Mouse (Mus musculus) neural tube, embryonic 10.5 days (tissue): ENCODE data around the gene Tbx6.
A peak's percentile ranks its signal among the peaks of the same experiment; 100 is the strongest.

ENCODE experiments used
- DNase-seq: peaks from one replicate; pipeline ENCODE4 v3.0.0-alpha.2; 2017; ENCODE audit warnings: low spot score; ENCODE audit errors: extremely low spot score

Gene Tbx6

DNA sequence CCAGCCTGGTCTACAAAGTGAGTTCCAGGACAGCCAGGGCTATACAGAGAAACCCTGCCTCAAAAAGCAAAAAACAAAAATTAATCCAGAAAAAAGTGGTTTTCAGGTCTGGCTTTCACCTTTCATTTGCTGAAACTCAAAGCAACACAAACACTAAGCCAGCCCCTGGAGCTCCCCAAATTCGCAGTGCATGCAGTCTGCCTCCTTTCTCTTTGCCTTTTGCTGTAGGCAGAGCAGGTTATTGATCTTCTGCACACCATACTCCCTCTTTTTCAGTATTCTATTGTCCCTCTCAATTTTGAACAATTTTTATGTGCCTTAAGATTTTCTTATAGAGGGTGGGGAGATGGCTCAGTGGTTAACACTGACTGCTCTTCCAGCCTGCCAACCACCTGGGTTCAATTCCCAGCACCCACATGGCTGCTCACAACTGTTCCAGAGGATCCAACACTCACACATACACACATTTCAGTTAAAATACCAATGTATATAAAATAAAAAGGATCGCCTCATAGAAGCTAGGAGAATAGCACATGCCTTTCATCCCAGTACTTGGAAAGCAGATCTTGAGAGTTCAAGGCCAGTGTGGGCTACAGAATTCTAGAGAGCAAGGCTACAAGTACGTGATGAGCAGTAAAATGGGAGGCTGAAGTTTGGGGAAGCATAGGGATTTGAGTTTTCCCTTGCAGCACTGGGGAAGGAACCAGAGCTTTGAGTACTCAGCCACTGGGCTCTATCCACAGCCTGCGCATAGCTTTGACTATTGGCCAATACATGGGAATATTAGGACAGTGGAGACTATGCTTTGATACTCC, 12.4 kb downstream of the Tbx6 start:
- no peak for DNase-seq

DNA sequence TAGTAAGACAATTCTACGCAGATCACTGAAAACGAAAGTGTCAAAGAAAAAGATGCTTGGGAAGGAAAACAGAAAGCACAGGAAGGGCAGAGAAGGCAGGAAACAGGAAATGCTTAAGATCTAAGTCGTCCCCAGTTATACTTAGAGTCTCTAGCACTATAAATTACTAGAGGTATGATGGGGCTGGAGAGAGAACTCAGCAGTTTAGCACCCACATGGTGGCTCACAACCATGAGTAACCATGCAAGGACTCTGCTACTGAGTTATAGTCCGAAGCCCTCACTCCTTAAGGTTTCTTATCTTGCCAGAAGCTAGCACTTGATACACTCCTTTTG, 13.0 kb downstream of the Tbx6 start:
- DNase-seq, result no peak

DNA sequence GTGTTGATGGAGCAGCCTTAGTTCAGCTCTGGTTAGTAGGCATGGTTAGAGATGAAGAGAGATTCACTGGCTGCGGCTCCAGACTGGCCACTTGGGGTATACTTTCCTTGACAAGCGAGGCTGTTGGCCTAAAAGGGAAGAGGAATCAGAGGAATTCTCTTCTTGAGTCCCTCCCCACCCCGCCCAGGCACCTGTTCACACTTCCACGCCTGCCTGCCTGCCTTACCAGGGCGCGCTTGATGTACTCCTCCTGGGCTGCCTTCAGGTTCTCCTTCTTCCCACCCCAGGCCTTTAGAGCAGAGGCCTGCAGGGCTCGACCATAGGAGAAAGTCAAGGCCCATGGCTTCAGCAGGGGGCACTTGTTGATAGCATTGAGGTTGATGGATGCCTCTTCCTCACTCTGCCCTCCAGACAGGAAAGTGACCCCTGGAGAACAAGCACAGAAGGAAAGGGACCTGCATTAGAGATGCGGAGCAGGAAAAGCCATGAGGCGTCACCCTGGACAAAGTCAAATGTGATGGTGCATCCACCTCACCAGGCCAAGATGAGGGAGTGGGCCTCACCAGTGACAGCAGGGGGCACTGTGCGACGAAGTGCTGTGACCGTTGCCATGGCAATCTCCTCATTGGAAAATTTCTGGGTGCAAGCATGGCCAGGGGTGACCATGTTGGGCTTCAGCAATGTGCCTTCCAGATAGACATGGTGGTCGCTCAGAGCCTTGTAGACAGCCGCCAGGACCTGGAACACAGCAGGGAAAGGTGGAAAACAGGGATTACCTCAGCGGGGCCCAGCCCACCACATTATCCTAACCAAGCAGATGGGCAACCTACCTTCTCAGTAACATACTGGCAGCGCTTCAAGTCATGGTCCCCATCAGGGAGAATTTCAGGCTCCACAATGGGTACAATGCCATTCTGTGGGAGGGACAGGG, 14.4 kb downstream of the Tbx6 start:
- DNase-seq, result no peak

DNA sequence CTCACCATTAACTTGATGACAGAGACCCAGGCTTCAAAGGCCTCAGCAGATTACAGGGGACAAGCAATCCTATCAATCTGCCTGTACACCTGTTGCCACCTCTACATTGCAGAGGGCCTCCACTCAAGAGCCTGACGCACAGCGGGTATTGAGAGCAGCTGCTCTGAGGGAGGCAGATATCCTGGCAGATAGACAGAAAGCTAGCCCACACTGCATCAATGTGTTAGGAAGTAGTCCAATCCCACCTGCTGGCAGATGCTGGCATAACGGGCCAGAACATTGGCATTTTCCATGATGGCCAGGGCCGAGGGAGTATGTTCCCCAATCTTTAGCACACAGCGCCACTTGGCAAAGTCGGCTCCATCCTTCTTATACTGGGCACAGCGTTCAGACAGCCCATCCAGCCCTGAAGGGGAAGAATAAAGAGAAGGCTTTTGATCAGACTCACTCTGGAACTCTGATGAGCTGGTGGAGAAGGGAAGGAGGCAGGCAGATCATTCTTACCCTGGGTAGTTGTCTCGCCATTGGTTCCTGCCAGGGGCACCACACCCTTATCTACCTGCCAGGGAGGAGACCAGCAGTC, 15.2 kb downstream of the Tbx6 start:
- DNase-seq, result no peak

DNA sequence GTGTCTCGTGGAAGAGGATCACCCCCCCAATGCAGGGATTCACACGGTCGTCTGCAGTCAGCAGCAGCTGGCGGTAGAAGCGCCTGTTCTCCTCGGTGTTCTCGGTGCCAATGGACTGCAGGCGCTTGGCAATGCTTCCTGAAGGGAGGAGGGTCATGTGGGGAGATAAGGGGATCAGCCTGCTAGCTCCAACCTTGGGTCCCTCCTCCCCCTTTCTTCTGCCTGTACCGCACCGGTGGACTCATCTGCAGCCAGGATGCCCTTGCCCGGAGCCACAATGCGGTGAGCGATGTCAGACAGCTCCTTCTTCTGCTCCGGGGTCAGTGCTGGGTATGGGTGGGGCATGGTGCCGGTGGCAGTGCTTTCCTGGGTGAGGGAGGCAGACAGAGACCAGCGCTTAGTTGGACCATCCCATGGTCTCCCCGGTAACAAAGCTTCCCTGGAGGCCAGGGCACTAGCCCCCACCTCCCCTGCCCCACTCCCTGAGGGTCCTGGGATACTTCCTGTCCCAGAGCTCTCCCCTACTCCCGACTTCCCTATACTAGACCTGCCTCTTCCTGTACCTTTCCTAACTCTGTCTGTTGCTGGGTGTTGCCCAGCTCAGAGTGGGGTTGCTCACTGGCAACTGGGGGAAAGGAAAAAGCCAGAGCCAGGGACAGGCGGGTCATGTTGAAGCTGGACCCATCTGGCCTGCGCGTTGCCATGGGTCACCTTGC, 16.3 kb downstream of the Tbx6 start, which contains the start of gene Fam57b:
Gene Fam57b (plus strand): TSS at position 258 of the 716 bp plus-strand sequence.
- DNase-seq, result no peak

DNA sequence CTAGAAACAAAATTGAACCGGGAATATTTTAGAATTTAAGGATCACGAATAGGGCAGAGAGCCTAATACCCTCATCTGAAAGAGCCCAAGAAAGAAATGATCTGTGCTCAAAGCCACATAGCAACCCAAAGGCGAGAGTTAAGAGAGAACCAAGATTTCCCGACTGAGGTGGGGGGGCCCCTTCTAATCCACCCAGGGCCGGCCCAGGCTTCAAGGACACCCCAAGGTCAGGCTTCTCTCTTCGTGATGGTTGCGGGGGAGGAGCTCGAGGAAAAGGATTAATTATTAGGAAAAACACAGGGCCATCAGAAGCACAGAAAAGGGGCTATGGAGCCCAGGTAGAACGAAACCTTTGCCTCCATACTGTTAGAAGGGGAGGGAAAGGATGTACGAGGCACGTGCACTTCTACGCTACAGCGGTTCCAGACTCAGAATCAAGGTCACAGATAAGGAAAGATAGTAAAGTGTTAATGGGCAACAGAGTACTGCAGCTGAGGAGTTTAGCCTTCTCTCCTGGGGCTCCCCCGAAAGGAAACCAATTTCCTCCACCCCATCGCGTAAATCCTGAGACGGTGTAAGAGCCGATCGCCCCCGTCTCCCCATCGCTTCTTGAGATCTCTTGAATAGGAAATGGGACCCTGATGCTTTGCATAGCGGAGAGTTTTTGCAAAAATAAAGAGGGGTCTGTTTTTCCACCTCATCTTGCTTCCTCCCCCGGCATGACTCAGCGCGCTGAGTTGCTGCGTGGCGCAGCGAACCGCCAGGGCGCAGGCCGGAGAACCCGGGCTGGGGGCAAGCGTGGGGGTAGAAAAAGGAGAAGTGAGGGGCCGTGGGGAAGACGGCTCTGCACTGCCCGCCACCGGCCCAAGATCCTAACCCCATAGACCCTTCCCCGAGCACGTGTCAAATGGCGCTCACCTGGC, 17.1 kb downstream of the Tbx6 start:
- no peak for DNase-seq

DNA sequence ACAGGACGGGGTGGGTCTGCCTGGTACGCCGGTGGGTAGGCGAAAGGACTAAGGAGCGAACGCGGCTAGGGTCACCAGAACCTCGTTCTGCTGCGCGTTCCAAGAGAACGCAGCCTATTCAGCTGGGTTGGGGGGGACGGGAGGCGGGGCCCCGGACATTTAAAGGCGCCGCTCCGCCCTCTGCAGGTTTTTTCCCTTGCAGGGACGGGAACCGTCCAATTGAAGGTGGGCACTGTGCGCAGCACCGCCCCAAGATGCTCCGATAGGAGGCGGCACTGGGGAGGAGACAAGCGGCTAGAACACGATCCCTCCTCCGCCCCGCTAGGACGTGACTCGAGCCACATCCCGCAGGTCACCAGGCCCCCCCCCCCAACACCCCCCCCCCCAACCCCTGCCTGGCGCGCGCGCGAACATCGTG, 17.8 kb downstream of the Tbx6 start:
- peak; percentile 95 for DNase-seq

DNA sequence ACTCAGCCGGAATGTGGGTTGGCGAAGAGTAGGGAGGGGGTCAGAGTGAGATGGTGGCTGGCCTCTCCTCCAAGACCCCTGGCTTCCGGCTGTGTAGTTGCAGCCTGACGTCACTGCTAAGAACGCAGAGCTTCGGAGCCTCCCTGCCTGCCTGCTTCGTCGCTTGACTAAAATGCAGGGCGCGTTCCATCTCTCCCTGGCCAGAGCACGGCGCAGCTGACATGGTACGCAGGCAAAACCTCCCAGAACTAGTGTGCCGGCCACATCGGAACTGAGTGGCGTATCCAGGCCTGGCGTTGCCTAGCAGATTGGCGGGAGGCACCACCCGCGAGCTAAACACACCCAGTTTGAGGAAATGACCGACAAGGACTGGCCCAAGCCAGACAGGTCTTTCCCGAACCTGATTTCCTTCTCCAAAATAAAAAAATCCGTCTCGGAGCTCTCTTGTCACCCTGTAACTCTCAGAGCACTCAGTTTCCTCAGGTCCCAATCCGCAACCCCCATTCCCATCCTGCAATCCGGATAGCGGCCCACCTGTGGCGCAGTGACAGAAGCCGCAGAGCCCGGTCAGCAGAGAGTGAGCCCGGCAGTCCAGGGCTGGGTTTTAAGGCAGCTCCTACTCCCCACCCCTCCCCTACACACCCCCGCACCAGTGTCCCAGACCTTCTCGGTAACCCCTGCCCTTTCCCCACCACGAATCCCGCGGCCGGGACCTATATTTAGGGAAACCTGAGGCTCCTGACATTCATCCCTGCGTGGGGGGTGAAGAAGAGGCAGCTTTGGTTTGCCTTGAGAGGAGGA, 18.4 kb downstream of the Tbx6 start:
- no peak for DNase-seq

DNA sequence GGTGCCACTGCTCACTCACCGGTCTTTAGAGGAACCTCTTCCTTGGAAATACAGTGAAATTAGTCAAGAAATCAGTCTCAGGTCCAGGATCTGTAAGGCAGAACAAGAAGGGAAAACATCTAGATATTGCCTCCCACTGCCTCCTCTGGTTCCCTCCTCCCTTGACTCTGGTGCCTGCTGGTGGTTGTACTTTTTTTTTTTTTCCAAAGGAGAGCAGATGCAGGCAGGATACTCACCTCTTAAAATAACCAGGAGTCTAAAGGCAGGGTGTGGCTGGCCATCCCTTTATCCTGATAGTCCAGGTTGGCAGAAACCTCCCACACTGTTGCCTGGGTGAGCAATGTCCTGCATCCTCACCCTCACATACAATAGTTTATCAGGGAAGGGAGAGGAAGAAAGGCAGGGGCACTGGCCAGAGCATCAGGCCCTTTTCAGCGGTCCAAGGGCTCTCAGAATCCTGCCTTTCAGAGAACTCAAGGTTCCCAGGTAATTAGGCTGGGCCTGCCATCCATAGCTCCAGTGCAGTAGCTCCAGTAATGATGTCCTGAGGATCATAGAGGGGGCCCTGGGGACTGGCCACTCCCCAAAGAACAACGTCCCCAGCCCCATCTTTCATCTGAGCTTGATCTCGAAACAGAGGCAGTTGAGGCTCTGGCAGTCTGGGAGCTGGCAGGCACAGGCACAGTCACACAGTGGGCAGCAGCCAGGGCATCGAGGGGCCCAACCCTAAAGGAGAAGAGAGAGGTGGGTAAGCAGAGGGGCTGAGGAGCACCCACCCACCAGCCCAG, 19.2 kb downstream of the Tbx6 start:
- no peak for DNase-seq

DNA sequence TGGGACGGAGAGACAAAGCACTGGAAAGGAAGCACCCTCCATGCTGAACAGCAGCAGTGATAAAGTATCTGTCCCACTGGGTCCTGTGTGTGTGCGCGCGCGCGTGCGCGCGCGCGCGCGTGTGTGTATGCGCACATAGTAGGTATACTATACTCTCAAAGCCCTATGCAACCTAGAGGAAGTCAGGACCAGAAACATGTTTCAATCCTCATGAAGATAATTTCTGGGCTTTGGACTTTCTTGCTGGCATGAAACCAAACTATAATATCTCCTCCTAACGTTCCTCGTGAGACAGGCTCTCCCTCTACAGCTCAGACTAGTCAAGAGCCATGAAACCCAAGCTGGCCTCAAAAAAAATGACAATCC, 19.8 kb downstream of the Tbx6 start:
- DNase-seq, result no peak

DNA sequence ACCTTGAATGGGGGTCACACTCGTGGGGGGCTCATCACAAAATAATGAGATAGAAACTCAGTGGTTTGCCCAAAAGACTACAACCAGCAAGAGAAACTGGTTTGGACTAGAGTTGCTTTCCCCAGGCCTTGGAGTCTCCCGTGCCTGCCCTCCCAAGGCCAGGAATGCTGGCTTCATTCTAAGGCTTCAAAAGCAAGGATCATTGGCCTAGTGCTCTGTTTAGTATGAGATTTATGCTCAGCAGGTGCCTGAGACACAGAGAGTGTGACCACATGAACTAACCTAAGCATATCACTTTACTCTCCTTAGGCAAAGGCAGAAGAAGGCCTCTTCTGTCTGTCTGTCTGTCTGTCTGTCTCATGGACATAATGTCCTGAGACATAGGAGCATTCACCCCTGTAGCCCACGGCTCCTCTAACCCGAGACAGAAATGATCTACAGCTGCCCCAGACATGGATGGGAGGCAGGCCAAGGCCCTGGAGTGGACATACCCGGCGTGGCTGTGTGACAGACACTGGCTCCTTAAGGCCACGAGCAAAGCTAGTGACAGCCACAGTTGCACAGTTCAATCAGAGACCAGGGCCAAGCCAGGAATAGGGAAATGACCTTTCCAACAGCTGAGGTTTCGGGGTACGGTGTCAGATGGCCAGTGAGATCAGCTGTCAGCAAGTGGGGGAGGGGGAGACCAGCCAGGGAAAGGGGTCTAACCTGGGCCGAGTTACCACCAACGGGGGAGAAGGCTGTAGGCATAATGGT, 21.0 kb downstream of the Tbx6 start:
- DNase-seq, result no peak

DNA sequence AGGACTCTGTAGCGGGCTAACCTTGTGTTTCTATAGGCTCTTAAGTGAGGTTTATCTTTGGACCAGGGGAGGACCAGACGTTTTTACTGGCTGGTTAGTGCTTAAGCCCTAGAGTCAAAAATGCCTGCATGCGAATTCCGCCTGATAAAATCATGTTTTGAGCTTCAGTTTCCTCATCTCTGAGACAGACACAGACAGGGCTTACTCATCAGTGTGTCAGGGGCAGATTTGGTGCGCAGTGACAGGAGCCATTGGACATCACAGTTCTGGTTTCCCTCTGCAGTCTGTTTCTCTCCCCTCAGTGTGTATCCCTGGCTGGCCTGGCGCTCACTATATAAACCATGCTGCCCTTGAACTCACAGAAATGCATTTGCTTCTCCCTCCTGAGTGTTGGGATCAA, 21.9 kb downstream of the Tbx6 start:
- no peak for DNase-seq

DNA sequence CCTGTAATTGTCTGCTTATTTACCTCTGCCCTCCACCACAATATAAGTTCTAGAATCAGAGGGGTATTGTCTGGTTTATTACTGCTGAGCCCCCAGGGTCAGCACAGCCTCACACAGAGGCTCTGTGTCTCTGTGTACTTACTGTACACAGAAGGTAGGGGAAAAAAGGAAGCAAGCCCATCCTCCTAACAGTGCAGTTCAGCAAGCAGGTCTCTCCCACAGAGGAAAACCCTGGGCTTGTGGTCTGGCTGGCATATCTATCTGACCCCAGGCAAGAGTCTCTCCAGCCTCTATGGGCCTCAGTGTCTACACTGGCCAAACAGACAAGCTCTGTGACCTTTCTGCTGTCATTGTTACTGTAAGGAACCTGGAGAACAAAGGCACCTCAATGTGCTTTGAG, 22.5 kb downstream of the Tbx6 start:
- no peak for DNase-seq

DNA sequence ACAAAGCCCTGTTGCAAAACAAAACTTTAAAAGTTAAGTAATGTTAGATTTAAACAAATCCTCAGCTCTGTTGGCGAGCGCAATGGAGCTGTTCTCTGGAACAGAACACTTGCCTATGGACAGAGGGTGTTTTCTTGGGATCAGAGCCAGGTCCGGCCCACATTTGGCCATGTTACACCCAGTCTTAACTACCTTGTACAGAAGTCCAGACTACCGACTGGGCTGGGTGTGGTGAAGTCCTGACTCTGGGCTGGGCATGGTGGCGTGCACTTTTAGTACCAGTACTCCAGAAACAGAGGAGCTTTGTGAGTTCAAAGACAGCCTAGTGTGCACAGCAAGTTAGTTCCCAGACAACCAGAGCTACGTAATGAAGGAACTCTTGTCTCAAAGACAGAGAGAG, 25.7 kb downstream of the Tbx6 start:
- no peak for DNase-seq

DNA sequence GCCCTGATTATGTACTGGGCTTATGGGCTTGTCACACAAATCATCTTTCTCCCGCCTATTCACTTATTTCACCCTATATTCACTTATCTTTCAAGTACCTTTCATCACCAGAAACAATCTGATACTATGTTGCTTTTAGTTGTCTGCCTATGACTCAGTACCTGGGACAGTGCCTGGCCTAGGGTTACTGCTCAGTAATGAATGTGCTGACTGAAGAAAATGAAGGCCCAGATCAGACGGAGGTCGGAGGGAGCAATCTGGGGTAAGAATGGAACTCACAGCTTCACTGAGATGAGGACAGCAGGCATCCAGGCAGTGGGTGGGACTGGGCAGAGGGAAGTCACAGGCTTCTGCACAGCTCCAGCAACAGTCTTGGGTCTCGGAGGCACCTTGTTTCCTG, 26.1 kb downstream of the Tbx6 start:
- DNase-seq, result no peak

DNA sequence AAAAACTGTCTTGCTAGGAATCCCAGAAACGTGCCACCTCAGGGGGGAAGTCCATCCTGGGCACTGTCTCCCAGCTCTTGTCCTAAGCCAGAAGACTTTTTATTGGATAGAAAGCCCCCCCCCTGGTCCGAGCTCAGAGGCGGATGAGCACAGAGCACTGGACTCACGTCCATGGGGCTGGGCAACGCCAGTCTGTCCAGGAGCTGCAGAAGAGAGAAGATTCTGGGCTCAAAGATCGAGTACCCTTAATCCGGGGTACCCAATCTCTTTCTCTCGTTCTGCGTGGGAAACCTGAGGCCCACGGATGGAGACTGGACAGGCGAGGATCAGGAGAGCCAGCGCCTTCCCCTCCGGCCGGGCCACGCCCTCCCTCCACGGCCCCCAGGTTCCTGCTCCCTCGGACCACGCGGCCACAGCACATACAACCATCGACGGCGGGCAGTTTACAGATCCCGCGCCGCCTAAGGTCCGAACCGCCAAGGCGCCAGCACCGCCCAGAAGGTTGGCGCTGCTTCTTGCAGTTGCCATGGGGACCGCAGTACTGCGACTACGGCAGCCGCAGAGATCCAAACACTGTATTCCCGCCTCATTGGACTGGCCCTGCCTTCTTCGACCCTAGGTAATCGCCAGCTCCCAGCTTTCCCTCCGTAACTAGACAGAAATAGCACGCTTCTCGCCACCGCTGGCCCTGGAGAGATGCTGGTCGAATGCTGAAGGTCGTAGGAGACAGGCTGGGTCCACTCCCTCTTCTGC, 27.6 kb downstream of the Tbx6 start:
- peak; percentile 88 for DNase-seq

DNA sequence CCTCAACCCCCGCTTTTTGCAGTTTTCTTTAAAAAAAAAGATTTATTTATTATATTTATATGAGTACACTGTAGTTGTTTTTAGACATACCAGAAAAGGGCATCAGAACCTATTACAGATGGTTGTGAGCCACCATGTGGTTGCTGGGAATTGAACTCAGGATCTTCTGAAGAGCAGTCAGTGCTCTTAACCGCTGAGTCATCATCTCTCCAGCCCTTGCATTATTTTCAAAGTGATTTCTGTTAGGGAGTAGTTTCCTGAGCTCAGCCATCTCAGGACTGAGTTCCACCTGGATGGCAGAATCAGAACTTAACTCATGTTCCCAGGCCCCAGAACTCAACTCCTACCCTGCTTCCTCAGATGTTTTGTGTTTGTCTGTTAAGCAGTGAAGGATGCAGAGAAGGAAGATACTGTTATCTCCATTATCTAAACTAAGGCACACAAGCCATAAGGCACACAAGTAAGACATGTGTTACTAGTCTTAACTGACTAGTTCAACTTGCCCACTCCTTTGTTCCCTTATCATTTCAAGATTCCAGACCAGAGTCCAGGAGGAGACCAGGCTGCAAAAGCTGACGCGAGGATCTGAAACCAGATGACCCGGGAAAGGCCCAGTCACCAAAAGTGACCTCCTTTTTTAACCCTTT, 28.6 kb downstream of the Tbx6 start:
- DNase-seq, result no peak
